Mouse (Mus musculus): ENCODE results near the gene Ruvbl2. TPM values are rescaled to one million over a fixed set of nuclear protein-coding genes. Genes with fewer than 3 reads are reported as not detected.

Ruvbl2 gene
- polyA plus RNA-seq (2012; rRNA removed), result 66.7 and 69.1 TPM in 2 replicates

DNA sequence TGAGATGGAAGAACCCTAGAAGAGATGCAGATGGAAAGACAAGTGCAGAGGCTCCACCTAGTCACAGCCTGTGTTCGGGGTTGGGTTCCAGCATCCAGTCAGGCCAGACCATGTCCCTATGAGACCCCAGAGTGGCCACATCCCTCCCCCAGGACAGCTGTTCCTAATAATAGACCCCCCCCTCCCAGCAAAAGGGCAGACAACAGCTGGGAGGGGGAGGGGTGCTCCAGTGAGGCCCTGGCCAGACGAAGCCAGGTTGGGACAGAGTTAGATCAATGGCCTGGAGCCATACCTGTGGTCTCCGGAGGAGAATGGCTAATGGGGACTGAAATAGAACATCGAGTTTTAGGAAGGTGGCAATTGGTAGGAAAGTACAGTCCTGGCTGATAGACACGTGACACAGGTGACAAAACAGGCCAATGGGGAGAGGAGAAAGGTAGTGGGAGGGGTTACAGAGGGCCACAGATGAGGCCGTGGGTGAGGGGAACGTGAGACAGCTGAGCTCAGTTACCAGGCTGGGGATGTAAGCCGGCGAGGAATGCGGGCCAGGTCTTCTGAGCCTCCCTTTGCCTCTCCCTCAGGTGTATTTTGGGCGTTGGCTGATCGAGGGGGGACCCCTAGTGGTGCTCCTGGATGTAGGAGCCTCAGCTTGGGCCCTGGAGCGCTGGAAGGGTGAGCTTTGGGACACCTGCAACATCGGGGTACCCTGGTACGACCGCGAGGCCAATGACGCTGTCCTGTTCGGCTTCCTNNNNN is at the start of gene Ruvbl2:
Gene Ruvbl2, minus strand, starts transcription at position 576 of the 756 bp plus-strand sequence.

DNA sequence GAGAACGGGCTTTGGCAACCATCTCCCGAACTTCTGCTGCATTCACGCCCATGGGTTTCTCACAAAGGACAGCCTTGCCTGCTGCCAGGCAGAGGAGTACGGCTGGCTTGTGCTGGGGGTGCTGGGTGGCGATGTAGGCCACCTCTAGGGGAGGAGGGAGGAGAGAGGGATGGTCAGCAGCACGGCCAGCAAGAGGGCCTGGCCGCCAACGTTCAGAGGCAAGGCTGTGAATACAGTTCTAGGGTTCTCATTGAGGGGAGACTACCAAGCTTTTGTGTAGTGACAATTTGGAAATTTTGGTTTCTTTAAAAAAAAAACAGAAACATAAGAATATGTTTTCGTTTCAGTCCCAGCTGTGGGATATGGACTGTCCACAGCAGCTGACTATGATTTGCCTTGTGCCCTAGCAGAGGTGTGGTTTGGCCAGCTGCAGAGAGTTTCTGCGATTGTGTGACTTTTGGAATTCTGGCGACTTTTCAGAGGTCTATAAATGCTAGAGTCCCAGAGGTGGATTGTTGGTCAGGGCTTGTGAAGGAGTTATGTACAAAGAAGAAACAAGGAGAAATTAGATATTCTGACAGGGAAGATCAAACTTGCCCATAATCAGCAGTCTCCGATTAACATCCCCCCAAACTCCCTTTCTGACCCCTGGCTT is 49.0 kb upstream of the Ruvbl2 start, which contains the start of gene Gm45808:
Gene Gm45808, minus strand, starts transcription at position 51 of the 655 bp plus-strand sequence.

DNA sequence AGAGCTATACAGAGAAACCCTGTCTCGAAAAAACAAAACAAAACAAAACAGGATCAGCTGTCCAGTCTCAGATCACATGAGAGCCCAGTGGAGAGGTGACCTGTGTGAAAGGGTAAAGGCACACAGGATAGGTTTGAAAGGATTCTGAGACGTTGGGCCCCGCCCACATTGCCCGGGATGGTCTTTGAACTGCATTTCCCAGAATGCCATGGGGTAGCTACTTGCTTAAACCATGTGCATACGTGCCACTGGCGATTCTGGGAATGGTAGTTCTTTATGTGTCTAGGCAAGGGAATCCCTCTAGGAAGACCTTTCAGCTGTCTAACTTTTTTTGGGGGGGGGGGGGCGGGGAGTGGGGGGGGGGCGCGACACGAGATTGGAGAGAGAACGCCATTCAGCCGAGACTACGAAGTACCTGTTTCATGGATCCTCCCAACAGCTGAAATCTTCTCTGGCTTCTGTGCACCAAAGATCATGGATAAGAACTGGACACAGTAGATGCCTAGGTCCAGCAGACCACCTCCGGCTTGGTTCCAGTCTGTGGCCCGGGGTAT is 43.6 kb upstream of the Ruvbl2 start, which contains the start of gene Tulp2:
Gene Tulp2, plus strand, starts transcription at position 504 of the 554 bp plus-strand sequence.

DNA sequence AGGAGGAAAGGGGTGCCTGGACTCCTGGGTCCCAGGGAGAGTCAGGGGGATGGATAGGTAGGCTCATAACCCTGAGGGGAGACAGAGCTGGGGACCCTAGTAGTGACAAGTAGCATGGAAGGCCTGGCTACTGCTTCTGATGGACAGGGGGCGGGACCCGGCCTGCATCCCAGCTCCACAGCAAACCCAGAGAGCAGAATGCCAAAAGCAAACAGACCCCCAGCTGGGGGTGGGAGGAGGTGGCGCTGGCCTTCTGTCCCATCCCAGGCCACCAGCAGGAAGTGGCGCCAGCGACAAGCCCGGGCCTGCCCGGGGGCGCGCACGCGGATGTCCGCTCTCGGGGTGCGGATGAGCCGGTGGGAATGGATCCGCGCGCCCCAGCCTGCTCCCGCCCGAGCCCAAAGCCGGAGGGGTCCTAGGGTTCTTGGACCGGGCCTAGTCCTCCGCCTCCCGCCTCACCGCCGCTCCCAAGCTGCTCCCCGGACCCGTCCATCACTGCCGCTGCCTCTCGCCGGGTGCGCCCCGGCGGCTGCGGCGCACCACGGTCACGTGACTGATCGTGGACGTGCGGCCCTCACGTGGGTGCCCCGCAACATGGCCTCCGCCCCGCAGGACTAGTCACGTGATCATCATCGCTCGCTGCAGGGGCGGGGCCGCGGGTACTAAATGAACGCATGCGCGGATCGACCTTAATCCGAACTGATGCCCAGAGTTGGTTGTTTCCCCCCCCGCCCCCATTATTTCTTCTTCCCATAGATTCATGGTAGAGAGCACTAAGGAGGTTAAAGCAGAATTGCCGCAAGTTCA is 28.6 kb upstream of the Ruvbl2 start, which contains the start of gene Bax:
Gene Bax, minus strand, starts transcription at position 616 of the 807 bp plus-strand sequence.

DNA sequence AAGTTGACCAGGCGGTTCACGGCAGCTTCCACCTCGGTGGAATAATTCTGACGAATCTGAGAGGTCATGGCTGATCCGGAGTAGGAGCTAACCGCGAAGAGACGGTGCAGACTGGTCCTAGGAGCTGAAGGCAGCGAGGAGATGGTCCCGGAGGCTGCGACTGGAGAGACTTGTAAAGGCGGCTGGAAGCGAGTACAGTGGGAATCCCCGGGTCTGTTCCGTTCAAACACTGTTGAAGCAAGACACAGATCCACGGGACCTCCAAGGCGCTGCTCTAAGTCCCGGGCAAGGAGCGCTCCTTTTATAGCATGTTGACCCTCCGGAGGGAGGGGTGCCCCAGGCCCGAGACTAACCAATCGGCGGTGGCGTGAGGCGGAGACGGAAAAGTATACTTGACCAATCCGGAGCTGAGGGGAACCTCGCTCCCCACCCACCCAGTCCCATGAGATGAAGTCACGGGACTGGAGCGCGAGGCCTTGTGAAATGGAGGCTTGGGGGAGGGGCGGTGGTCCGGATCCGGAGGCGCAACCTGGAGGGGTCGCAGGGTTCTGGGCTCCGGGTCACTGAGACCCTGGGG is 21.8 kb upstream of the Ruvbl2 start, which contains the start of gene Ftl1:
Gene Ftl1, minus strand, starts transcription at position 321 of the 577 bp plus-strand sequence.

DNA sequence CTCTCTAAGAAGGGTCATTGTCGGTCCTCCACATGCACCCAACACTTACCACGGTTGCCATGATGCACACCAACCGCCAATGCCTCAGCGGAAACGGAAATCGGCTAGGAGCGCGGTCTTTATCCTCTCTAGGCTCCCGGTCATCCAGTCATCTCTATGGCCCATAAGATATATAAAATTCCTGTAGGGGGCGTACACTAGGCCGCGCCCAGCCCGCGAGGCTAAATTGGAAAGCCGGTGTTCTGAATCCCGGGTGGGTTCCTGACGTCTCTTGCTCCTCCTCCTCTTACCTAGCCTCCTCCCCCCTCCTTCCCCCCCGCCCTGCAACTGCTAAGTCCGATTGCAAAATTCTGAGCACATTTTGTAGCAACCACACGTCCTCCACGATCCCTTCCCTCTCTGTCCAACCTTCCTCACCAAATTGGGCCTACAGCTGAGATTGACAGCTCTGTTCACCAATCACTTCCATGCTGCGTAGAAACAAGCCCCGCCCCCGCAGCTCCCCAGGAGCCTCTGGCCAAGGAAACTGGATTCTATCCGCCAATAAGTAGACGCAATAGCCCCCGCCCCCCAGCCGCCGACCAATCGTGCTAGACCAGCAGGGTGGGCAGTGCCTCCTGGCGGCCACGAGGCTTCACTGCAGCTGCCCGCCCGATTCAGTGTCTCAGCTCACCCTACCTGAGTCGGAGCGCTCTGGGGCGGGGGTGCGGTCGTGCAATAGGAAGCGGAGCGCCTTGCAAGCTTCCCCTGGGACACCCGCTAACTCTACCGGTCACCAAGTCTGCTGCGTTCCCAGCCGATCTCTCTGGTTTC is 3.5 kb downstream of the Ruvbl2 start, which contains the start of gene Gys1:
Gene Gys1, plus strand, starts transcription at position 642 of the 813 bp plus-strand sequence.

DNA sequence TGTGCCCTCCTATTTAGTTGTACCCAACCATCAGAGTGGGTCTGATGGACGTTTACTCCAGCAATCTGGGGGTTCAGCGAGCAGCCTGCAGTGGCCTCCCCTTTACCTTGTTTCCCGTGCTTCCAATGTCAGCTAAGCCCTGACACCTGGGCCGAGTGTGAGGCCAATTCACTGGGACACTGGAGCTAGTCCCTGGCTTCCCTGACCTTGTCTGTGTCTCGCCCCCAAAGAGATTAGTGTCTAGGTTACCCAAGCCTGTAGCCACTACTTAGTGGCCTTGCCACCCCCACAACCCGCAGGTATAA is 17.3 kb downstream of the Ruvbl2 start, which contains the start of gene Lhb:
Gene Lhb, plus strand, starts transcription at position 206 of the 305 bp plus-strand sequence.

DNA sequence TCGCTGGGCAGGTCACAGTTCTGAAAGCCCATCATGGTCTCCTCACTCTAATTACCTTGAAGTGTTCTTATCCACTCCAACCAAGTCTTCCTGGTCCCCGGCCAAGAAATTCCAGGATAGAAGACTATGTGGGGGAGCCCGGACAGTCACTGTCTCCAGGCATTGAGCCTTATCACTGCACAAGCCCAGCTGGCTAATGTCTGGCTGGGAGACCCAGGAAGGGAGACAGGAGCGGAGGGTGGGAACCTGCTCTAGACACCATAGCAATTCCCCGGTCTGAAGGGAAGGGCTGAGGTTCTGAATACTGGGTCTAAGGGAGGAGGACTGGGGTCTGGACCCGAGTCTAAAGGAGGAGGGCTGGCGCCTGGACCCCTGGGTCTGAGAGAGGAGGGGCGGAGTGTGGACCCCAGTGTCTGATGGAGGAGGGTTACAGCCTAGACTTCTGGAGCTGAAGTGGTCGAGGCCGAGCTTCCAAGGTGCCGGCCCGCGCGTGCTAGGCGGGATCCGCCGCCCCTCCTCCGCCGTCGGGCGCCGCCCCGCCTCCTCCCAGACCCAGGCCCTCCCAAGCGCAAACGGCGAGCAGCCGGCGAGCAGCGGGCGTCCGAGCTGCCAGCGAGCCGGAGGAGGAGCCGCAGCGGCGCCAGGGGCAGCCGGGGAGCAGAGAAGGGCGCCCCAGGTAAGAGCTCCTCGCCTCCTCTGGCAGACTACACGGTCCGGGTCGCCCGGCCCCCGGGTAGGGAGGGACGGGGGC is 24.6 kb downstream of the Ruvbl2 start, which contains the start of gene Ntf5:
Gene Ntf5, plus strand, starts transcription at position 583 of the 751 bp plus-strand sequence.

DNA sequence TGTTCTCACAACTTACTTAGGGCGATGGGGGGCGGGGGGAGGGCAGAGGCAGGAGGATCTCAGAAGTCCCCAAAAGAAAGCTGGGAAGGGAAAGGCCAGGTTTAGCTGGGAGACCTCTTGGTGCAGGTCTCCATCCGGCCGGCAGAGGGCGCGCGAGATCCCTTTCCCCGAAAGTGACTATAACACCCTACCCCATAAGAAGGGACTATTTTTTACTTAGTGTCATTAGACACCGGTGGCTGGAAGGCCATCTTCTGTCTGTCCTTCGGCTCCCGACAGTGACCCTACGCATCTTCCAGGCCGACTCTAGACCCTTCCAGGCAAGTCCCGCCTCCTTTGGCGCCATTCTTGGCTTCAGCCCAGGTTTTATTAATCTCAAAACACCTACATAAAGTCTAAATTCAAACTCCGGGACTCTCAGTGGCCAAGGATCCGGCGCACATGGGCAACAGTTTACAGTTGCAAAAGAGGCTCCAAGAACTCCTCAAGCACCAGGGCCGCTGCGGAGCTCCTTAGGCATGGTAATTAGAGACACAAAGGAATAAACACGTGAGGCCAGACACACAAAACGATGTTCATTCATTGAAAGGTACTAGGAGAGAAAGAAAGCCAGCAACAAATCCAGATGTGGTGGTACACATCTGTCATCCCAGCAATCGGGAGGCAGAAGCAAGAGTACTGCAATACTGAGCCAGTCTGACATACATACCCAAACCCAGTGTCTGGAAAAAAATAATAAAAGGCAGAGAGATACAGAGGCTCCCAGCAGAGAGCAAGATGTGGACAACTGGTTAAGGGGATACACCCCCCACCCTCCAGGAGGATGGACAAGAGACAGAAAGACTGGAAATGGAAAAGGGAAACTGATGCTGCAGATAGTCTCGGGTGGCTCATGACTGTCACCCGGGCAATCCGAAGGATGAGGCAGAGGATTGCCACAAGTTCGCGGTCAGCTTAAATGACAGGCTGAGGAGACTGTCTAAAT is 32.5 kb downstream of the Ruvbl2 start, which contains the start of gene Kcna7:
Gene Kcna7, plus strand, starts transcription at position 563 of the 985 bp plus-strand sequence.

DNA sequence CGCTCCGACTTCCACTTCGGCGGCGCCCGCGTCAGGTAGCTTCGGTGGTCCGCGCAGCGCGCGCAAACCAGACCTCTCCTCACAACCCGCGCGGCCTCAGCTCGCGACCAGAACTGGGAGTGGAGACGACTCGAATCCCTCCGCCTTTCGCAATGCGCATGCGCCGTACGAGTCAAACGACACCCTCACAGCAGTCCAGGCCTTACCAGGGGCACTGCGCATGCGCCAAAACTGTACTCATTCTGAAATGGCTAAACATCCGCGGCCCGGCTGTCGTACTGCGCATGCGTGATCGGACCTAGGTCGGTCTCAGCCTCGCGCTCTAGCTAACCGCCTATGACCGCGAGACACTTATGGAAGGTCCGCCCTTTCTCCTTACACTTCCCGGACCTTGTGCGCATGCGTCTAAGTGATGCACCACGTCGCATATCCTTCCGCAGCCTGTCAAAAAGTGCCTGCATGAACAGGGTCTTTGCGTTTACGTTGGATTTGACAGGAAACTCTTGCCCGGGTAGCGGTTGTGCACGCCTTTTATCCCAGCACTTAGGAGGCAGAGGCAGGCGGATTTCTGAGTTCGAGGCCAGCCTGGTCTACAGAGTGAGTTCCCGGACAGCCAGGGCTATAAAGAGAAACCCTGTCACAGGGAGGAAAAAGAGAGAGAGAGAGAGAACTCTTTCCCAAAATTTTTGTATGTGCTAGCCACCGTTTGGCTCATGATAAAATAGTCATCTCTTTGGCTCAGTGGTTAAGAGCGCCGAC is 42.1 kb downstream of the Ruvbl2 start, which contains the start of gene Snrnp70:
Gene Snrnp70, minus strand, starts transcription at position 165 of the 759 bp plus-strand sequence.

Other genes with a start within 250 kb of the Ruvbl2 start
- gene Ccdc155, start 233.2 kb downstream of the Ruvbl2 start, polyA plus RNA-seq (2012; rRNA removed), result 0.03 and 0.07 TPM in 2 replicates
- gene Dkkl1, start 225.9 kb downstream of the Ruvbl2 start, polyA plus RNA-seq (2012; rRNA removed), result 1.0 and 1.5 TPM in 2 replicates
- 9.4 and 12.0 TPM in 2 replicates for gene Tead2, start 222.3 kb downstream of the Ruvbl2 start, polyA plus RNA-seq (2012; rRNA removed)
- 8.7 and 11.7 TPM in 2 replicates for gene Cd37, start 199.0 kb downstream of the Ruvbl2 start, polyA plus RNA-seq (2012; rRNA removed)
- 0.01 and 0.03 TPM in 2 replicates for gene Slc6a16, start 197.0 kb downstream of the Ruvbl2 start, polyA plus RNA-seq (2012; rRNA removed)
- not detected in 2 replicates for gene Slc6a21, start 160.6 kb downstream of the Ruvbl2 start, polyA plus RNA-seq (2012; rRNA removed)
- 0.95 and 1.2 TPM in 2 replicates for gene Trpm4, start 104.3 kb downstream of the Ruvbl2 start, polyA plus RNA-seq (2012; rRNA removed)
- 0.06 and 0.76 TPM in 2 replicates for gene Hrc, start 102.8 kb downstream of the Ruvbl2 start, polyA plus RNA-seq (2012; rRNA removed)
- 0.18 and 0.20 TPM in 2 replicates for gene Ppfia3, start 71.1 kb downstream of the Ruvbl2 start, polyA plus RNA-seq (2012; rRNA removed)
- gene Lin7b, start 67.5 kb downstream of the Ruvbl2 start, polyA plus RNA-seq (2012; rRNA removed), result 0.31 and 0.34 TPM in 2 replicates
- gene Snrnp70, start 42.4 kb downstream of the Ruvbl2 start, polyA plus RNA-seq (2012; rRNA removed), result 208 and 214 TPM in 2 replicates
- gene Kcna7, start 32.4 kb downstream of the Ruvbl2 start, polyA plus RNA-seq (2012; rRNA removed), result 0.01 TPM in 1 of 2 replicates, not detected in the other
- gene Ntf5, start 24.4 kb downstream of the Ruvbl2 start, polyA plus RNA-seq (2012; rRNA removed), result 0.17 and 0.23 TPM in 2 replicates
- not detected in 2 replicates for gene Lhb, start 17.3 kb downstream of the Ruvbl2 start, polyA plus RNA-seq (2012; rRNA removed)
- 2.8 and 2.9 TPM in 2 replicates for gene Gys1, start 3.3 kb downstream of the Ruvbl2 start, polyA plus RNA-seq (2012; rRNA removed)
- 1,332 and 1,795 TPM in 2 replicates for gene Ftl1, start 21.8 kb upstream of the Ruvbl2 start, polyA plus RNA-seq (2012; rRNA removed)
- 52.2 and 58.7 TPM in 2 replicates for gene Bax, start 28.8 kb upstream of the Ruvbl2 start, polyA plus RNA-seq (2012; rRNA removed)
- 0.18 and 0.29 TPM in 2 replicates for gene Tulp2, start 43.8 kb upstream of the Ruvbl2 start, polyA plus RNA-seq (2012; rRNA removed)
- gene Gm45808, start 48.7 kb upstream of the Ruvbl2 start, polyA plus RNA-seq (2012; rRNA removed), result 0.06 TPM in 1 of 2 replicates, not detected in the other
- 2.0 and 2.2 TPM in 2 replicates for gene Dhdh, start 50.7 kb upstream of the Ruvbl2 start, polyA plus RNA-seq (2012; rRNA removed)
- gene Nucb1, start 72.3 kb upstream of the Ruvbl2 start, polyA plus RNA-seq (2012; rRNA removed), result 55.1 and 58.3 TPM in 2 replicates
- gene Ppp1r15a, start 88.2 kb upstream of the Ruvbl2 start, polyA plus RNA-seq (2012; rRNA removed), result 112 and 129 TPM in 2 replicates
- 0.75 and 0.86 TPM in 2 replicates for gene Plekha4, start 88.2 kb upstream of the Ruvbl2 start, polyA plus RNA-seq (2012; rRNA removed)
- 1.1 and 1.7 TPM in 2 replicates for gene Hsd17b14, start 116.8 kb upstream of the Ruvbl2 start, polyA plus RNA-seq (2012; rRNA removed)
- gene Bcat2, start 132.1 kb upstream of the Ruvbl2 start, polyA plus RNA-seq (2012; rRNA removed), result 35.6 and 40.6 TPM in 2 replicates
- gene Fgf21, start 177.4 kb upstream of the Ruvbl2 start, polyA plus RNA-seq (2012; rRNA removed), result not detected in 2 replicates
- gene Fut1, start 179.2 kb upstream of the Ruvbl2 start, polyA plus RNA-seq (2012; rRNA removed), result 0.01 TPM in 1 of 2 replicates, not detected in the other
- 0.09 and 0.10 TPM in 2 replicates for gene Izumo1, start 183.7 kb upstream of the Ruvbl2 start, polyA plus RNA-seq (2012; rRNA removed)
- 2.0 and 2.2 TPM in 2 replicates for gene Rasip1, start 189.4 kb upstream of the Ruvbl2 start, polyA plus RNA-seq (2012; rRNA removed)
- 0.37 and 0.43 TPM in 2 replicates for gene Mamstr, start 201.9 kb upstream of the Ruvbl2 start, polyA plus RNA-seq (2012; rRNA removed)
- gene Fut2, start 228.3 kb upstream of the Ruvbl2 start, polyA plus RNA-seq (2012; rRNA removed), result not detected in 2 replicates
- gene Ntn5, start 245.9 kb upstream of the Ruvbl2 start, polyA plus RNA-seq (2012; rRNA removed), result not detected in 2 replicates

Data from liver, embryonic 14 days (tissue).